Mouse (Mus musculus) G1E (cell line): Measurements from ENCODE around the gene Slc9a3r2.

Experiments
- CTCF ChIP-seq: IDR thresholded peaks from 2 replicates; pipeline ENCODE4 v1.5.1; 2012; ENCODE audit warnings: low read depth, low read length, inconsistent platforms, mixed read lengths
- GATA1 ChIP-seq: IDR thresholded peaks from 2 replicates; pipeline ENCODE4 v1.6.1; 2012; ENCODE audit warnings: borderline replicate concordance, low read length, inconsistent platforms, mixed read lengths
- POLR2AphosphoS5 ChIP-seq: IDR thresholded peaks from 2 replicates; pipeline ENCODE4 v1.6.1; 2012; ENCODE audit warnings: low read depth, low read length, inconsistent platforms; ENCODE audit not compliant: insufficient replicate concordance

- TF ChIP-seq CTCF, result no peak
- TF ChIP-seq GATA1, result no peak
- TF ChIP-seq POLR2AphosphoS5, result no peak
These were observed 54.1 kb downstream of the Slc9a3r2 start for GRCm38 (mm10) chr17:24596073-24596466.
